Mouse (Mus musculus): ENCODE measurements around the gene Erich2.

- no peak for TF ChIP-seq GATA1 (IDR thresholded peaks at IDR 0.05; ENCODE audit: borderline replicate concordance, low read length)
- no peak for TF ChIP-seq FLI1 (IDR thresholded peaks at IDR 0.05; ENCODE audit: low read length)
Observed at GRCm38 (mm10) chr2:70573544-70574210, 65.1 kb downstream of the Erich2 start.
